Mouse (Mus musculus) WW6 (cell line): ENCODE measurements at regions not wholly inside any gene's neighbourhood (a gene's known extent, or its start where the extent isn't known, plus 50 kb on each side); places are given as distances from the start of the nearest gene placed in this dataset.

Experiments used
- DNase-seq: peaks from one replicate; pipeline ENCODE4 v3.0.0-alpha.2; 2013; ENCODE audit warnings: low read depth, low spot score

DNA sequence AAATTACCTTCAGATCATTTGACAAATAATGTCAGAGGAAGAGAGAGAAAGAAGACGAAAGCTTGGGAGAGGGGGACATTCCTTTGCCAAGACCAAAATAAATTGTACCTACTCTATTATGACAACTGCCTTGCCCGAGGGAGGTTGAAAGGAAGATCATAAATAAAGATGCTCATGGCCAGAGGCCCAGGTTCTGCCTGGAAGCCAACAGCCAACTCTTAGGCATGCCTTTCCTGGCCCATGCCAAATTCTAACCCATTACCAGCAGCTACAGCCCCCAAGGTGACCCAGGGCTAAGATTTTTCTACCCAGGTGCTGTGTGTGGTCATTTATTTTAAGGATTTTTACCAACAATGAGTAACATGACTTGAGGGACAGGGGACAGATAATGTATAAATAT is 54.9 kb downstream of the Cbln1 start:
- DNase-seq = no peak

DNA sequence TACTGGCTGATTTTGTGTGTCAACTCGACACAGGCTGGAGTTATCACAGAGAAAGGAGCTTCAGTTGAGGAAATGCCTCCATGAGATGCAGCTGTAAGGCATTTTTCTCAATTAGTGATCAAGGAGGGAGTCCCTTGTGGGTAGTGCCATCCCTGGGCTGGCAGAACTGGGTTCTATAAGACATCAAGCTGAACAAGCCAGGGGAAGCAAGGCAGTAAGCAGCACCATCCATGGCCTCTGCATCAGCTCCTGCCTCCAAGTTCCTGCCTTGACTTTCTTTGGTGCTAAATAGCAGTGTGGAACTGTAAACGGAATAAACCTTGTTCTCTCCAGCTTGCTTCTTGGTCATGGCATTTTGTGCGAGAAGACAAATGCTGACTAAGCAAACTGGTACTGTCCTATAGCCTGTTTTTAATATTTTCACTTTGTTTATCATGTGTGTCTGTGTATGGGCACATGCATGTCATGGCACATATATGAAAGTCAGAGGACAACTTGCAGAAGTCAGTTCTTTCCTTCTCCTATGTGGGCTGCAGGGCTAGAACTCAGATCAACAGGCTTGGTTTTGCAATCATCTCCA is 57.3 kb downstream of the Cbln1 start:
- DNase-seq = no peak

DNA sequence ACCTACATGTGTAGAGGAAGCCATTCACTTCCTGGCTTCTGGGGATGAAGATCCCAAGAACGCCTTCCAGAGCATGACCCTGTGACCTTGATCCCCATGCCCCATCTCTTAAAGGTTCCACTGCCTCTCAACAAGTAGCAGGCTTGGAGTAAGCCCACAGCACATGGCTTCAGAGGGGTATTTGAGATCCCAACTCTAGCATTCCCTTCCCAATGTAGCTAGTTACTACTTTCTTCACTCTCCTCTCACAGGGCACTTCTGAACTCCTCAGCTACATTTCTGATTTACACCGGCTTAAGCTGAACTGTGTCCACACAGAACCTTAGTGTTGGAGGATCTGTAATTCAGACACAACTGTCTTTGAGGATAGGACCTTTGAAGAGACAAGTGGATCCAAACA is 83.4 kb downstream of the Cbln1 start:
- DNase-seq = no peak

DNA sequence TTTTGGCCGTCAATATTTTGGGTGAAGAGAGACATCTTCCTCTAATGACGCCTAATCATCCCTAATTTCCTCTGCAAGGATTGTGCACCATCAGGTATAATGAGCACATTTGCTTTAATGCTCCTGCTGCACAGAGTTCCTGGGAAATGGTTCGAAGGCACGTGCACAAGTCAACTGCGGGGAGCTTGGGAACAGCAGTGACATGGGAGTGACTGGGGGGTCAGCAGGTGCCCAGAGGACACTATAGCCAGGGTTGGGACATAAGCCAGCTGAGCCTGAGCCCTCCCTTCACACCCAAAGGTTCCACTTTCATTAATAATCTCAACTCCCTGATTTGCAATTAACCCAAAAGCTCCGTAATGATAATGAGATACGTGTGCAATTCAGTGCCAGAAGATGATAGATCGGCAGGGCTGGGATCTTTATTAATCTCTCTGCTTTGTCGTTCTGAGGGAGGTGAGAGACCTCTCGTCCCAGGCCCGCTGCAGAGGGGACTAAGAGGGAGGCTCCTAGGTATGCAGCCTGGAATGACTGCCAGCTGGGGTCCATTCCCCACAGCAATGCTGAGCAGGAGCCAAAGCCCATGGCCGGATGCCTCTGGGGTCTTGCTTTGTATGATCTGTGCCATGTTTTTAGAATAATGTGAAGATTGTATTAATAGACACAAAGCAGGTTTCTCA is 88.7 kb downstream of the Cbln1 start:
- DNase-seq = no peak

DNA sequence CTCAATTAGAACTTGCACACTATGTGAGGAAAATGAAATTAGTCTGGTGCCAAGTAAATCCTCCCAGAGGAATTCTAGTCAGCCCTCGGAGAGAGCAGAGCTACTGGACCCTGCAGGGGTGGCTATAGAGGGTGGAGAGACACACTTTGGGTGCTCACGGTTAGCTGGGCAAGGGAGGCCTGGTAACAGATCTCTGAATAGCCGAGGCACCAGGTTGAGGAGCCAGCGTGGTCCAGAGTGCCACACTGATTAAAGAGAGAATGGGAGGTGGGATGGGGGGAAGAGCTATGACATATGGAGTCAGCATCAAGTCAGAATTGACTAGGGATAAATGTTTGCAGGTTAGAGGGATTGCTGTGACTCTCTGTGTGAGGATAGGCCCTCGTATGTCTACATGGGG is 90.1 kb downstream of the Cbln1 start:
- DNase-seq = no peak

DNA sequence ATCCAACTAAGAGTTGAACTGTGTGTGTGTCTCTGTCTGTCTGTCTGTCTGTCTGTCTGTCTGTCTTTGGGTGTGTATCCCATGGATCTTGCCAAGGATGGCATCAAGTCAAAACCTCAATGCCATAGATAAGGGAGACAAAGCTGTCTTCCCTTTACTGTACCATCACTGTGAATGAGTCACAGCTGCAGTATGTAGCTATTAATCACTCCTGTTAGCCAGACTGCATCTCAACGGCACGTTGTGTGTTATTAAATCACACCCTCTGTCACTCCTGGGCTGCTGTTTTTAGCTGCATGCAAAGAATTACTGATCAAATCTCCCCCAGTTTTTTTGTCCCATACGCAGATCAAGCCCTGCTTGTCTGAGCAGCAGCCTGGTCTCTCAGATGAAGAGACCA is 91.6 kb downstream of the Cbln1 start:
- no peak for DNase-seq

DNA sequence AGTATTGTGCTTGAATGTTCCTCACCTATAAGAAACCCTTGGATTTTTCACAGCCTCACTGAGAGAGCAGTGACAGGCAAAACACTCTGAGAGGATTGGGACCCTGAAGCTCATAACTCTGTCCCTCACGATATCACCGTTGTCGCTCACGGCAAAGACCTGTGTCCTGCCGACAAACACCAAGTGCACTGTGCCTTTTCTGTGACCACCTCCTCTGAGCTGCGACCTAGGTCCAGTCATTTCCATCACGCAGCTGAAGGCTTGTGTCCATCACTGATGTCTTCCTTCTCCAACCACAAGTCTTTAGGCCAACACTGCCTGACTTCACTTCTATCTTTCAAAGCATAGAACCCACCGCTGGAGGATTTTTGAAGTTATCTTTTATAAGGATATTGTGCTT is 93.1 kb downstream of the Cbln1 start:
- no peak for DNase-seq

DNA sequence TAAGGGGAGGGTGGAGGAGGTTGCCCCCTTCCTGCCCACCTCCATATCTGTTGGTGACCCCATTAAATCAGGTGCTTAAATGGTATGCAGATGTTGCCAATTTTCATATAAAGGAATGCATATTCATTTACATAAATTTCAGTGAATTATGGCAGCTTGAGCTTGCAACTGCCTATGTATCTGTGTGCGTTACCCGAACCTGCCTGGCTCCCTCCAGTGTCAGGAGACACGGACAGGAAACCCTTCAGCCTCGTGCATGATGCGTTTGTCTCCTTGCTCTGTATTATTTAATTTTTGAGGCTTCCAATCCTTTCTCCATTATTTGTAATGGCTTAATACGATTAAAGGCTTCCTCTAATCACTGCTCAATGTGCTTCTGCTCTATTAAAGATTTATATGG is 98.4 kb downstream of the Cbln1 start:
- DNase-seq = no peak

DNA sequence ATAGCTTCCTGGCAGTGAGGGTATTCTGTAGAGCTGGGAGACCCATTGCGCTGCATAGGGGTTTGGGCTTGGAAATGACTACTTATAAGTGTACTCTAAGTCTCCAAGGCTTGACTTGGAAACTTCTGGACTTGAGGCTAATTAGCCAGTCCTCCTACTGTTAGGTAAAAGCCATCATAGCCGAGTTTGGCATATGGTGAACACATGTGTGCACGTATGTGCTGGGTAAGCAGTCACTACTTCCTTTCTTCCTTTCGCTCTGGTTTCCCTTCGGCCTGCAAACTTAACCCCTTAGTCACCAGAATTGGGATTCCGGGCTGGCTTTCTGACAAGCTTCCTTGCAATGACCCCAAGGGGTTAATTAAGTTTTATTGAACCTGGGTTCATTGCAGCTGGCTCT is 98.9 kb downstream of the Cbln1 start:
- DNase-seq = no peak

DNA sequence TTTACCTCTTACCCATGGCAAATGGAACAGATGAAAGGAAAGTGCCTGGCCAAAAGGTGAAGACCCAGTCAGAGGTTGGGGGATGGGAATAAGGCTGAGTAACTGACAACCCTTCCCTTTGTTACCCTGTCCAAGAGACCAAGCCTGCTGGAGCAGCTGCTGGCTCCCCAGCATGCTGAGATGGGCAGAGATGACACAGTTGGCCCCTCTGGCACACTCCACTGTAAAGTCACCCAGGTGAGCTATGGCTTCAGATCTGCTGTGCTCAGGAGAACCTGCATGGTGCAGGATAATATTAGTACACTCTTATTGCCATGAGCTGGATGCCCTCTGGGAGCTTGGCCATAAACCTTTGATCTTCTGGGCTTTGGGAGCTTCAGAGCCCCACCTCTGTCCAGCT is 100.3 kb downstream of the Cbln1 start:
- no peak for DNase-seq

DNA sequence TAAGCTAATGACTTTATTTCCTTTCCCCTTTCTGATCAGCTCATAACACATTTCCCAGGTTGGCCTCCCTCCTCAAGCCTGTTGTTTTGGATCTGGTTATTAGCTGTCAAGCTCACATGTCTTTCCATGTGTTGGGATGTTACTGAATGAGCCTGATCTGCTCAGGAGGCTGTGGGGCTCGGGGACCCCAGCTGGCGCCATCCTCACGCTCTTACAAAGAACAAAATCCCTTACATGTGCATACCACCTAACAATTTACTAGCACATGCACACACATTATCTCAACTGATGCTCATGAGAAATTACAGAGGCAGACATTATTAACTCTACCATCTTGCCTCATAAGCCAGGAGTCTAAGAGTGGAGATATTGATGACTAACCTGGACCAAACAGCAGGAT is 102.2 kb downstream of the Cbln1 start:
- no peak for DNase-seq

DNA sequence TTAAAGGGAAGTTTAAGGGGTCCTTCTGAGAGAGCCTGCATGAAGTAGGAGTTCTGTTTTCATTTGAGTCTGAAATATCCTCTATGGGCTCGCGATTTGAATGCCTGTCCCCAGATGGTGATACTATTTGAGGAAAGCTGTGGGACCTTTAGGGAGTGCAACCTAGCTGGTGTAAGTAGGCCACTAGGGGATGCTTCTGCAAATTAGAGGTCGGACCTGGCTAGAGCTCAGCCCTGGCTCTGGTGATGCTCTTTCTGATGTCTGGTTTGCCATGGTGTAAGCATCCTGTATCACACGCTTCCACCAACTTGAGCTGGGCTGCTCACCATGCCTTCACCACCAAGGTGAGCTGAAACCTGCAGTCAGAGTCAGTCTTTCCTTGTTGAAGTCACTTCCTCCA is 121.9 kb downstream of the Cbln1 start:
- DNase-seq = no peak

DNA sequence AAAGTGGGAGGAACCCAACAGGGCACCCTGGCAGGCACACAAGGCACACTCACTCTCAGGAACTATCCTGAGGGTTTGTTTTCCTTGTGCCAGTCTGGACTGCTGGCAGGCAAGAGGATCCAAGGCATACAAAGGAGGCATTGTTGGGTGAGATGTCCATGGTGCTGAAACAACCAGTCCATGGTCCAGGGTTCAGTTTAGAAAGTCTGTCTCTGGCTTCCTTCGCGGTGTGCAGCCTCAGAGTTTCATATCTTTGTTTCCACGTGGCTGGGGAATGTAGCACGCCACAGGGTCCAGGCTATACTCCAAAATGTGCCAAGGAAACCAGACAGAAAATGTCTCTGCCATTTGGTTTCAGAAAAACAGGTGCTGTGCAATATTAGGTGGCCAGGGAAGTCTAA is 122.6 kb downstream of the Cbln1 start:
- DNase-seq = no peak

DNA sequence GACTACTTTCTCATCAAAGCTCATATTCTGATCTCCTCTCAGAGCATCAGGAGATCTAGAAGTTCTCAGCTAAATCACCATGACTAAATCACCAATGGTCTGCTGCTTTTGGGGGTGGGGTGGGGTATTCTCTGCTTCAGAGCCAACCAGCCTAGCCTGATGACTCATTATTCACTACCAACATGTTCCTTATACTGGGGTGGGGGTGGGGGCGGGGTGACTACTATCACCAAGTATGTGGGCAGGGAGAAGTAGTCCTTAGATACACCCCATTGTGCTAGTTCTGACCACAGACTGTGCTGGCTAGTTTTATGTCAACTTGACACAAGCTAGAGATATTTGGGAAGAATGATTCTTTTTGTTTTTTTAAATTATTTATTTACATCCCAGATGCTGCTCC is 143.0 kb downstream of the Cbln1 start:
- no peak for DNase-seq

DNA sequence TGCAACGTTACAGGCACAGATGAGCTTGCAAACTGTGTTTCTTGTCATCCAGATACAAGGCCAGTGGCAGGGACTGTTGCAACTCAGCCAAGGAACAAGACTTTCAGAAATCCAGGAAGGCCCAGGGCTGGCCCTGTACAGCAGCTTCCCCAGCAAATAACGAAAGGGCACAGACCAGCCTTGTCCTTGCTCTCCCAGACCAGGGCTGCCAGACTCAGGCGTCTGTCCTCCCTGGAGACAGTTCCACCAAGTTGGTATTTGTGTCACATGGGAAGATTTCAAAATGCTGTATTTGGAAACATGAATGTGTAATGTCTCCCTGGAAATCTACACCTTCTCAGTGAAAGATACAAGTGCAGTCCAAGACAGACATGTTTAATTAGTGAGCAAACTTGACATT is 157.8 kb downstream of the Cbln1 start:
- no peak for DNase-seq

DNA sequence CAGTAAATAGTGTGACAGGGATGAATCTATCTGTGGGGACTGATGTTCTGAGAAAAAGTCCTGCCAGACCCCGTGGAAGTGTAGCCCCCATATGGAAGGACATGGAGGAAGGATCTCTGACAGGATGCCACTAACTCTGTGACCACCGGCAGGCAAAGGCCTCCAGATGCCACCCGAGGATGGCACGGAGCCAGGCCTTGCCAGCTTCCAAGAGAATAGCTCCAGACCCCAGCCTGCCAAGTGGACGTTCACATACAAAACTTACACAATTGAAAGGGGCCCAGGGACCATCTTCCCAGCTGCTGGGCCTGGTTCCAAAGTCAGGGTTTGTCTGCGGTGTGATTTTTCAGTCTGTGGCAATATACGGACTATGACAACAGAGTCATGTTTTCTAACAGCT is 161.1 kb downstream of the Cbln1 start:
- no peak for DNase-seq

DNA sequence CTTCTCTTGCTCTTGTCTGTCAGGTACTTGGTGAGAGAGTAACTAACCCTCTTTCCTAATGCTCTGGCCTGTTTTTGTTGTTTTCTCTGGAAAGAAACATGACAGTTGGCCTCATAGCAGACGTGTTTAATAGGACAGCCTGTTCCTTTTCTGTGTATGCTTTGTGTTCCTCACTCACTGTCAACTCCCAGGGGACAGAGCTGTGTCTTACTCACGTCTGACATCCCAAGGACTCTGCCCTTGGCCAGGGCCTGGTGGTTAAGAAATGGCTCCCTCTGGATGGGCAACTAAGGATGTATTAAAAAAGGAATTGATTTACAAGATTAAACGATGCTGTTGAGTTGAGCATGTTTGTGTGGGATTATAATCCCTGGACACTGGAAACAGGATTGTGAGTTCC is 164.1 kb downstream of the Cbln1 start:
- DNase-seq = no peak

DNA sequence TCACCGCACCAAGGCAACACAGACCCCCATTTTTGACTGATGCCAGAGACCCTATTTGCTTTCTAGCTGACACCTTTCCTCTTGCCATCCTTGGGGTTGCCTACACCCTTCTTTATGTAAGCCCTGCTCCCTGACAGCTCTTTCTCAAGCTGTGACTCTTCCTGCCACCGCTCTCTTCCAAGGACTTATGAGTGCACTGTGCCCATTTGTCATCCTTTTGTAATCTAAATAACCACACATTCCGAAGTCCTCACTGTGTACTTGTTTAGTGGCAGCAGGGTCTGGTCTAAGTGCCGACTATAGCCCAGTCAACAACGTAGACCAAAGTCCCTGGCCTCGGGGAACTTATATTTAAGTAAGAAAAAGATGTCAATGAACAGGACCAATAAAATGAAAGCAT is 167.4 kb downstream of the Cbln1 start:
- DNase-seq = no peak

DNA sequence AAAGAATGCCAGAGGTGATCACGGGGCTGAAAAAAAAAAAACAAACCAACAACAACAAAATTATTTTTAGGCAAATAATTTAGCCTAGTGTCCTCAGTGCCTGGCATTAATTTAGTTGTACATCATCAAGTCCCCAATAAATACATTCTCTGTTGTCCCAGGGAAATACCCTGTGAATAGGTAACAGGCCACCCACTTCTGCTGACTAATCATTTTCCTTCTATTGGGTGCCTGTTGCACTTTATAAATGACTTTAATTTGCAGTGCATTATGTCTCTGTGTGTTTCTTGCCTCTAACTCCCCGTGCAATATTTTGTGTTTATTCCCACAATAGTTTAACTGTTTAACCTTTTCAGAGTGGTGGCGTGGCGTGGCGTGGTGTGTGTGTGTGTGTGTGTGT is 168.9 kb downstream of the Cbln1 start:
- DNase-seq = no peak

DNA sequence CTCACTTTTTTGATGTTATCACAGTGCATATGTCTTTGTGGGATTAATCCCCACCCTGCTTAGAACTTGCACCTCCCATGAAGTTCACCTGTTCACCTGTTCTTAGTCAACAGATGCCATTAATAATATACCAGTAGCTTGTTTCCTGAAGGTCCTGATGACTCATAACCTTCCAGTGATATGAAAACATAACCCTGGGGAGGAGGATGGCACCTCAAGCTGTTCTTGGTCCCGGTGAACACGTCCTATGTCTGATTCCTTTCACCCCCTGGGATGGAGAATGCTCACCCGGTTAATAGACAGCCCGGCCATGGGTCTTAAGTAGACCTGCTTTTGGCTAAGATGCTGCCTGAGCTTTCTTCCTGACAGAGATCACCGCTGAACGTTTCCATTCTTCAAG is 174.6 kb downstream of the Cbln1 start:
- DNase-seq = no peak

DNA sequence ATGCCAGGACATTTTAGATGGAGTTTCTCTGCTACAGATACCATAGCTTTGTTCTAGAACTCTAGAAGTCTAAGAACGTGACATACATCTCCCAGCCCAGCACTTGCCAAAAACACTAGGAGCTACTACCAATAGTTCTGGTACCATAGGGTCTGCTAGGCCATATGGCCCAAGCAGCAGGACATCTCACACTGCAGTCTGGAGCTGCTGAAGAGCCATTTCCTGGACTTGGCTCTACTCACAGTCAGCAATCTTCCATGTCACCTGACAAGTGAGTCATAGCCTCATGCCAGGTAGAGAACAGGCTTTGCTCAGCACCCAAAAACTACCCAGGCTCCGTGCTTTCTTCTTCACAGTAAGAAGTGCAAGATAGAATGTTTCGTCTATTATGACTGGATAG is 175.1 kb downstream of the Cbln1 start:
- DNase-seq = no peak

DNA sequence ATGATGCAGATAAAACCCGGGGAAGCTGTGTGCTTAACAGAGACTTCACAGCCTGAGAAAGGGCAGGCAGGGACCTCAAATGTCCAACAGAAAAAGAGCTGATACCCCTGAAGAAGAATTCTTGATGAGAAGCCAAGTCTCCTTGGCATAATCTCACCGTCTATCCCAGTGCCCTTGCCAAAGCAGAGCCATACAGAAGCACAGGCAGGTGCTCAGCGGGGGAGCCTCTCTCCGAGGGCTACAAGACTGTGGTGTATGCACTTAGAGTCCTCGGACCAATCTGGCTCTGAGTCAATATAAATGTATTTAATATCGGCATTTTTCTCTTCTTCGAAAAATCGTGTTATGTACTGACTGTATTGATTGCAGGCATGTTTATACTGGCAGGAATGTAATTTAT is 186.3 kb downstream of the Cbln1 start:
- no peak for DNase-seq

DNA sequence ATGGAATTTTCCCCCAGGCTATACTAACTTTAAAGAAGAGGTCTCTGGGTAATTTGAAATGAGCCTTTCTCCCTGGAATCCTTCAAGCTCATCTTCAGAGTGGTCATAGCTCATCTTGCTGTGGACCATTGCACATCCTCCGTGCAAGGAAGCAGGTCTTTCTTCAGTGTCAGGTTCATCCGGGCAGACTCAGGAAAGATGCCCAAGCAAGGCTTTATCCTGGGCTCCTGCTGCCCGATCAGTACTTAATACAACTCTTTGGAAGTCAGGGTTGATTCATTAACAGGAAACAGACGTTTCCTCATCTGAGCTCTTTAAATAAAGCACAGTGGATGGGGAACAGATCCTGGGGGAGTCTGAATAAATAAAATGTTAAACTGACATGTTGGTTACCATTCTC is 188.1 kb downstream of the Cbln1 start:
- DNase-seq = no peak

DNA sequence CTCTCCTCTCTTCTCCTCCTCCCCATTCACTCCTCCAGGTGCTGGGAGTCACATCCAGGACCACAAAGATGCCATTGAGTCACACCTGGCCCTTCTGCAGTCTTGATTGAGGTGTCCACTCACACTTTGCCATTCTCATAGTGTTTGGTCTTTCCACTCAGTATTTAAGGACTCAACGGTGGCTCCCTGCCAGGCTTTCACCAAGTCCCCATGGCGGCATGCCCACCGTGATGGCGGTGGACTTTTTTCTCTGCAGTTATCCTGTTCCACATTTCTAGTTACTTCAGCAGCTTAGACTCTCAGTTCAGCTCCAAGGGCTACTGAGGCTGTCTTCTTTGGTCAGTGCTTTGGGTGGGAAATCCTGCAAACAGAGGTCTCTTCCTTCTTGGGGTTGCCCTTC is 189.9 kb downstream of the Cbln1 start:
- no peak for DNase-seq
